Mouse (Mus musculus): ENCODE data around the gene Dynlt1f. TPM values are rescaled to one million over a fixed set of nuclear protein-coding genes. Genes with fewer than 3 reads are reported as not detected.
"Not testable (repeated sequence)": the region's sequence is repeated elsewhere in the genome, so short reads cannot be mapped to it uniquely, and the experiment has no call there.

Gene Dynlt1f
- total and polyA plus RNA-seq, 2 experiments from 2014 or later, result 111 to 244 TPM

GRCm38 (mm10) chr17:6646841-6647240 is 8.9 kb downstream of the Dynlt1f start:
- H3K27ac ChIP-seq (ENCODE audit: low read depth, low read length); DNase-seq; H3K36me3 ChIP-seq (ENCODE audit: insufficient read depth); H3K9ac ChIP-seq; H3K4me1 ChIP-seq (ENCODE audit: insufficient read depth); H3K4me3 ChIP-seq (ENCODE audit: low read depth, low read length); H3K9me3 ChIP-seq (ENCODE audit: low read length); H3K27me3 ChIP-seq (ENCODE audit: insufficient read depth, low read length); ATAC-seq; H3K4me2 ChIP-seq (ENCODE audit: low read depth): not testable (repeated sequence)
- WGBS, result 95% methylated on average over 8 of the region's 8 CpGs

GRCm38 (mm10) chr17:6645668-6646067 is 10.0 kb downstream of the Dynlt1f start:
- not testable (repeated sequence) for H3K9me3 ChIP-seq (ENCODE audit: low read length); H3K4me2 ChIP-seq (ENCODE audit: low read depth); H3K27ac ChIP-seq (ENCODE audit: low read depth, low read length); H3K9ac ChIP-seq; H3K27me3 ChIP-seq (ENCODE audit: insufficient read depth, low read length); DNase-seq; H3K4me1 ChIP-seq (ENCODE audit: insufficient read depth); H3K4me3 ChIP-seq (ENCODE audit: low read depth, low read length); H3K36me3 ChIP-seq (ENCODE audit: insufficient read depth); ATAC-seq
- WGBS, result 95% methylated on average over 3 of the region's 4 CpGs

DNA sequence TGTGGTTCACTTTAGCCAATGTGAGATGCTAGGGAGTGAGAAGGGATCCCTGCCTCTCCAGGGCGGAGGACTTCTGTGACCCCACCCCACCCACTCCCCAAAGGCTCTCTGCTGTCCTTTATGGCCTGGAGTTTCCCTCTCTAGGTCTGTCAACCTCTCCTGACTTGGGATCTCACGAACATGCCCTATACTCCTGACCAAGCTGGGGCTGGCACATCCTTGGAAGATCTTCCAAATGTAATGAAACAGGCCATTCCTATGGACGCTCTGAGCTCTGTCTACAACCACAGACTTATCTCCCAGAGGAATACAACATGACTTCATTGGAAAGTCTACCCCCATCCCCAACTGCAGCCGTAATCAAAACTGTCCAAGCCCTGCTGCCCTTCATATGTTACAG is 11.0 kb downstream of the Dynlt1f start:
- DNase-seq; H3K4me3 ChIP-seq (ENCODE audit: low read depth, low read length); H3K4me2 ChIP-seq (ENCODE audit: low read depth); H3K9me3 ChIP-seq (ENCODE audit: low read length); H3K9ac ChIP-seq; ATAC-seq; H3K27ac ChIP-seq (ENCODE audit: low read depth, low read length); H3K36me3 ChIP-seq (ENCODE audit: insufficient read depth); H3K27me3 ChIP-seq (ENCODE audit: insufficient read depth, low read length); H3K4me1 ChIP-seq (ENCODE audit: insufficient read depth): not testable (repeated sequence)
- 93% methylated on average over 4 of the region's 4 CpGs for WGBS

DNA sequence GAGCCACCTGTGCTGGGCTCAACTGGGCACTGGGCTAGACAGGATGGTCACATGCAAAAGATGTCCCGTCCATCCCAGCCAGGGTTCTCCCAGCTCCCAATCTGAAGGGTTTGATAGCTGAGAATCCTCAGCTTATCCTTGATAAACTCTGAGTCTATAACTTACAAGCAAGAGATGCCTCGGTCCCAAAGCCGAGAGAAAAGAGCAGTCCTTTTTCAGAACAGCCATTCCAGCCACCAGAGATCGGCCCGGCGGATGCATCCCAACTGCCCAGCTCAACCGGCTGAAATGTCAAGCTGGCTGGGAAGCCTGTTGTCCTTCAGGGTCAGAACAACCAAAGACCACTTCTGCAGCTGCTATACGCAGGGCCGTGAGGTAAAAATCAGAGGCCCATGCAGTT is 11.5 kb downstream of the Dynlt1f start:
- ATAC-seq; H3K4me3 ChIP-seq (ENCODE audit: low read depth, low read length); H3K4me2 ChIP-seq (ENCODE audit: low read depth); H3K4me1 ChIP-seq (ENCODE audit: insufficient read depth); DNase-seq; H3K9ac ChIP-seq; H3K27ac ChIP-seq (ENCODE audit: low read depth, low read length); H3K36me3 ChIP-seq (ENCODE audit: insufficient read depth); H3K27me3 ChIP-seq (ENCODE audit: insufficient read depth, low read length); H3K9me3 ChIP-seq (ENCODE audit: low read length): not testable (repeated sequence)
- 92% methylated on average over 7 of the region's 9 CpGs for WGBS

DNA sequence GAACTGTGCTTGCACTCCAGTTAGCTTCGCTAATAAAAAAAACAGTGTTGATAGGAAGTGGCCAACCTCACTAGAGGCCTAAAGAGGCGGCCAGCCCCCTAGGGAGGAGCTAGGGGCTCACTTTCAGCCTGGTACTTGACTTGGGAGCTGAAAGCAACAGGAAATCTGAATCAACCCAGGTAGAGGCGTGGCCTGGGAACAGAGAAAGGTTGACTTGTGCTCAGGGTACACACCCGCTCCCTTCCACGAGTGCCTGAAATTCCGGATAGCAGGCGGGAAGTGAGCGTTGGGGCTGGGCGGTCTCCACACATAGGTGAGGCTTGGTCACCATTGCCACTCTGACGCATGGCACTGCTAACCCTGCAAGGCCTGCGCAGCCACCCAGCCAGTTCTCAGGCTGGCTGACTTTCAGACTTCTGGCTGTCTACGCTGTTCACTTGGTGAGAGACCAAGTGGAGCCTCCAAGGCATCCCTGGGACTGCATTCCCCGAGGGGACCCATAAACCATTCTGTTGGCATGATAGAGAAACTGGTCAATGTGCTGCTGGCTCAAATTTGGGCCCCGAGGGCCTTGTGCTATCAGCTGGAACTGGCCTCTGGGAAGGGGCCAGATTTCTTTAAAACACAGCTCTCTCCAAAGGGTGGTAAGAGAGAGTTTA is 14.8 kb downstream of the Dynlt1f start:
- not testable (repeated sequence) for DNase-seq; H3K9ac ChIP-seq; H3K27ac ChIP-seq (ENCODE audit: low read depth, low read length); H3K27me3 ChIP-seq (ENCODE audit: insufficient read depth, low read length); H3K4me3 ChIP-seq (ENCODE audit: low read depth, low read length); ATAC-seq; H3K4me2 ChIP-seq (ENCODE audit: low read depth); H3K36me3 ChIP-seq (ENCODE audit: insufficient read depth); H3K4me1 ChIP-seq (ENCODE audit: insufficient read depth); H3K9me3 ChIP-seq (ENCODE audit: low read length)
- 88% methylated on average over 14 of the region's 14 CpGs for WGBS

DNA sequence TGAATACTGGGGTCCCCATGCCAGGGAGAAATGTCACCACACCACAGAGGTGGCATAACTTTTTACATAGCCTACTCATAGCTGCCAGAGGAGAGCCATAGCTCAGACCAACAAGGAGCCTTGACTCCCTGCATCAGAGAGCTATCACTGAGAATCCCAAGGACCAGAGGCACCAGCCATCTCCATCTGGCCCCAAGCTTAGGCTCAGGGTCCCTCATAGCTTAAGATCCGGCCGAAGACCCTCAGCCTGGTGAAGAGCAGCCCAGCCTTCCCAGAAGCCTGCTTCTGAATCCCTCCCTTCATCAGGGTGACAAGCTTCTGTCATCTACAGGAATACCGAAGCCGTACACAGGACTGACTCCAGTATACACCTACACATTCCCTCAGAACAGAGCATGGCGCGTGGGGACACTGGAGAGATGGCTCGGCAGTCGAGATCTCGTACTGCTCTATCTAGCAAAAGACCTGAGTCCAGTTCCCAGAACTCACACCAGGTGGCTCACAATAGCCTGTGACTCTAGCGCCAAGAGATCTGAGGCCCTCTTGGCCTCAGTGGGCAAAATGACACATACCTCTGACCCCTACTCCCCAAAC is 15.6 kb downstream of the Dynlt1f start:
- not testable (repeated sequence) for H3K4me3 ChIP-seq (ENCODE audit: low read depth, low read length); H3K27ac ChIP-seq (ENCODE audit: low read depth, low read length); H3K9me3 ChIP-seq (ENCODE audit: low read length); H3K36me3 ChIP-seq (ENCODE audit: insufficient read depth); ATAC-seq; H3K9ac ChIP-seq; DNase-seq; H3K4me1 ChIP-seq (ENCODE audit: insufficient read depth); H3K4me2 ChIP-seq (ENCODE audit: low read depth); H3K27me3 ChIP-seq (ENCODE audit: insufficient read depth, low read length)
- WGBS, result 90% methylated on average over 10 of the region's 10 CpGs

DNA sequence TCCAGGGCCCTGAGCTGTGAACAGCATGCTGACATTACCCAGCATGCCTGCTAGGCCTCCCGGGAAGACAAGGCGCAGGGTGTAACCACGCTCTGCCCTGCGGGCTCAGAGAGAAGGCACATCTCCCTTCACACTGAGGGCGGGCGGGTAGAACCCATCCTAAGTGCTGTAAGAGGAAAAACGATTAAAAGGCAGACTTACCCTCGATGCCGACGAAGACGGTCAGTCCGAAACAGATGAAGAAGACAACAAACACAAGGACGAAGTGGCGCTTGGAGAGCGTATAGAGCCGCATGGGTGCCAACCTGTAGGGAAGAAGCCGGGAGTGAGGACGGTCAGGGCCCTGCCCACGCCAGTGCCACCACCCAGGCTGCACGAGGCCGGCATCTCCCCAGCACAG is 16.2 kb downstream of the Dynlt1f start:
- H3K9ac ChIP-seq; H3K27me3 ChIP-seq (ENCODE audit: insufficient read depth, low read length); H3K27ac ChIP-seq (ENCODE audit: low read depth, low read length); H3K4me2 ChIP-seq (ENCODE audit: low read depth); DNase-seq; H3K4me3 ChIP-seq (ENCODE audit: low read depth, low read length); ATAC-seq; H3K4me1 ChIP-seq (ENCODE audit: insufficient read depth); H3K9me3 ChIP-seq (ENCODE audit: low read length); H3K36me3 ChIP-seq (ENCODE audit: insufficient read depth): not testable (repeated sequence)
- 93% methylated on average over 16 of the region's 21 CpGs for WGBS

DNA sequence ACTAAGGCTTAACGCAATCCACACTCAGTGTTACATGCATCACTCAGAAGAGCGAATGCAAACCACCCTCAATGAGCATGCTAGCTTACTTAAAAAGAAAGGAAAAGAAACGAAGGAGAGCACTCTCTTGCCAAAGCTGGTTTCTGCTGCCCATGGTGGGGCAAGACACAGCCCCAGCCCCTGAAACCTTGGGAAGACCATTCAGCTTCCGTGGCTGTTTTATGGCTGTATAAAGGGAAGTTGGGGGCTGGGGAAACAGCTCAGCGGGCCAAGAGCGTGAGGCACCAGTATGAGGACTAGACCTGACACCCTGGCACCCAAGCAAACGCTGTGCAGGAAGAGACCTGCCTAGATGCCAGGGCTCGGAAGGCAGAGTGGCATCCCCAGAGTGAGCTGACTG is 17.3 kb downstream of the Dynlt1f start:
- H3K9ac ChIP-seq; H3K4me2 ChIP-seq (ENCODE audit: low read depth); H3K9me3 ChIP-seq (ENCODE audit: low read length); H3K27me3 ChIP-seq (ENCODE audit: insufficient read depth, low read length); DNase-seq; ATAC-seq; H3K4me1 ChIP-seq (ENCODE audit: insufficient read depth); H3K4me3 ChIP-seq (ENCODE audit: low read depth, low read length); H3K27ac ChIP-seq (ENCODE audit: low read depth, low read length); H3K36me3 ChIP-seq (ENCODE audit: insufficient read depth): not testable (repeated sequence)
- WGBS, result 81% methylated on average over 8 of the region's 8 CpGs

DNA sequence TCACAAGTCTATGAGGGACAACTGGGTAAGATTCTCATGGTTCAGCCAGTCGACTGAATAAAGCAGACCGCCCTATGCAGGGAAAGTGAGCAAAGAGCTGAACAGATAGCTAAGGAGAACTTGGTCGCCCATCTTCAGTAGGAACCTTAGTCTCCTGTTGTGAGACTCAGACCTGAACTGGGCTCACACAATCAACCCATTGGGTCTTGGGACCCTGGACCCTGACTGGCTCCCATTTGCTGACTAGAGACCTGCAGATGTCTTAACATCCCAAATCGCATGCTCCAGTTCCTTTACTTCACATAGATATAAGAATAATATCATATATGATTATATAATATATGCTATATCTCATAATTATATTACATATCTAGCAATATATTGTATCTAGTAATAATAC is 18.3 kb downstream of the Dynlt1f start:
- H3K27me3 ChIP-seq (ENCODE audit: insufficient read depth, low read length); ATAC-seq: not testable (repeated sequence)
- WGBS, result 95% methylated on average over 4 of the region's 4 CpGs

More for the DNA sequence above, 18.3 kb downstream of the Dynlt1f start:
- H3K4me1 ChIP-seq (ENCODE audit: insufficient read depth); H3K9me3 ChIP-seq (ENCODE audit: low read length); H3K4me3 ChIP-seq (ENCODE audit: low read depth, low read length); H3K27ac ChIP-seq (ENCODE audit: low read depth, low read length); H3K36me3 ChIP-seq (ENCODE audit: insufficient read depth); DNase-seq; H3K9ac ChIP-seq; H3K4me2 ChIP-seq (ENCODE audit: low read depth): not testable (repeated sequence)
